Mouse (Mus musculus): ENCODE measurements around the gene Olfr1106. TPM values are rescaled to one million over a fixed set of nuclear protein-coding genes. Genes with fewer than 3 reads are reported as not detected.

Gene Olfr1106
- polyA plus RNA-seq (2016; fragmentation: Nextera tagmentation; extraction: Ambion mirVana) = not detected in 2 replicates

DNA sequence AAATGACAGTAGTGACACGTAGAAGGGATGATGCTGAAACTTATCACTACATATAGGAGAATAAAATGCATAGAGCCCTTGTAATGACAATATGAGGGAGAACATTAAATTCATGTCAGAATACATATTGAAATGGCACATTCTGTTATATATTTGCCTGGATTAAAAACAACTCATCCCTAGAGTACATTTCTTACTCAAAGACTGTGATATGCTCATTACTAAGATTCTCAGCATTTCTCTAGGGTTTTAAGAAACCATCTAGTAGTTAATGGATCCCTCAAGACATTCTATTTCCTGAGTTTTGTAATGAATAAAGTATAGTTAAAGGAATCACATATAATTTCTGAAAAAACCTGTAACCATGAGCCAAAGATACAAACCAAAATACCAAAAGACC, at the start of gene Olfr1106:
TSS of gene Olfr1106 (minus strand) at position 101 of the 400 bp plus-strand sequence.
- no peaks in the 10 kb centered on the region for H3K9me3 ChIP-seq
- H3K4me2 ChIP-seq (replicated peaks) = no peak within 1 kb of the TSS
- WGBS = 77% methylated on average over 1 of the region's 1 CpGs
- H3K4me3 ChIP-seq = no peak within 1 kb of the TSS
- no peak within 1 kb of the TSS for H3K27ac ChIP-seq
- H3K27me3 ChIP-seq = no peaks in the 10 kb centered on the region
- no peaks in the 10 kb centered on the region for H3K36me3 ChIP-seq
- ATAC-seq (ENCODE audit: insufficient number of reproducible peaks, insufficient read depth, low FRiP score, low TSS enrichment) = no peak
- no peaks in the 10 kb centered on the region for H3K4me1 ChIP-seq
- H3K9ac ChIP-seq = no peak within 1 kb of the TSS

- 72% methylated on average over 1 of the region's 1 CpGs for WGBS
- Histone ChIP-seq H3K36me3 (no peaks in the 10 kb centered on the region), H3K9me3 (no peaks in the 10 kb centered on the region), H3K4me2 (replicated peaks) (no peak within 1 kb of the TSS), H3K4me1 (no peaks in the 10 kb centered on the region), H3K9ac (no peak within 1 kb of the TSS), H3K27me3 (no peaks in the 10 kb centered on the region), H3K4me3 (no peak within 1 kb of the TSS), H3K27ac (no peak within 1 kb of the TSS)
- no peak for ATAC-seq (ENCODE audit: insufficient number of reproducible peaks, insufficient read depth, low FRiP score, low TSS enrichment)
Observed at GRCm38 (mm10) chr2:87095908-87096307, 43.8 kb upstream of the Olfr1106 start, which contains the start of gene Olfr1109. Gene Olfr1109, minus strand, starts transcription at chr2:87096008.

DNA sequence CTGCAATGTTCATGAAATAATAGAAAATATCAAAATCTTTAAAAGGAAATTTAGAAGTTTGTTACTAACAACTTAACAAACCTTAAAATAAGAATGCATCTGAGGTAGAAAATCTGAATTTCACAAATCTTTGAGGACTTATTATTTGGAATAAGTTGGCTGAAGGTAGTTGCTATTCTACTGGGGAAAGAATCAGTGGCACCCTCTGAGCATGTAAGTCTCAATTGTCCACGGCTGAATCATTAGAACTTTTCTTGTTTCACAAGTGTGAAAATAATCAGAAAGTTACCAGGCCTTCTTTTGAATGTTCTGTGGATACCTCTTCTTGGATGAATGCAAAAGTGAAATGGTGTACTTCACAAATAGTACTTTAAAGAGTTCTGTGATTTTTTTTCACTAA, 23.6 kb upstream of the Olfr1106 start, which contains the start of gene Olfr1107:
TSS of gene Olfr1107 (minus strand) at position 101 of the 400 bp plus-strand sequence.
- Histone ChIP-seq H3K9me3 (no peaks in the 10 kb centered on the region), H3K4me1 (no peaks in the 10 kb centered on the region), H3K9ac (no peak within 1 kb of the TSS), H3K4me2 (replicated peaks) (no peak within 1 kb of the TSS), H3K4me3 (no peak within 1 kb of the TSS), H3K36me3 (no peaks in the 10 kb centered on the region), H3K27me3 (no peaks in the 10 kb centered on the region), H3K27ac (no peak within 1 kb of the TSS)
- no peak for ATAC-seq (ENCODE audit: insufficient number of reproducible peaks, insufficient read depth, low FRiP score, low TSS enrichment)
- 85% methylated on average over 1 of the region's 1 CpGs for WGBS

DNA sequence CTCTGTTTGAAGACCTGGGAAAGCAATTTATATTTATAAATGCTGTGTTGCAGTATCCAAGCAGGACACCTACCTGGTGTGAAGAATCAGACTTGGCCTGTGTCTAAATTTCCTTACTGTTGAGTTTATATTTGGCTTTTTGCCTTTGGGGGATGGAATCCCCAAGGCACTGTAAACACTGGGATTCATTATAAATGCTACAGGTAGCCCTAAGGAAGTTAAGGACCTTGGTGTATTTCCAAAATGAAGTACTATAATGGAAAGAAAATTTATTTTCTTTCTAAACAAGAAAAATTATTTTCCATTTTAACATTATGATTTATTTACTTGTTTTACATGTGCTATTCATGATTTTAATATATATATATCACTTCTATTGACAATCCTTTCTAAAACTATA, 15.6 kb downstream of the Olfr1106 start, which contains the start of gene Olfr1105:
TSS of gene Olfr1105 (minus strand) at position 101 of the 400 bp plus-strand sequence.
- Histone ChIP-seq H3K9ac (no peak within 1 kb of the TSS), H3K4me2 (replicated peaks) (no peak within 1 kb of the TSS), H3K27ac (no peak within 1 kb of the TSS), H3K27me3 (no peaks in the 10 kb centered on the region), H3K4me3 (no peak within 1 kb of the TSS), H3K36me3 (no peaks in the 10 kb centered on the region), H3K9me3 (no peaks in the 10 kb centered on the region), H3K4me1 (no peaks in the 10 kb centered on the region)
- no peak for ATAC-seq (ENCODE audit: insufficient number of reproducible peaks, insufficient read depth, low FRiP score, low TSS enrichment)

GRCm38 (mm10) chr2:87026980-87027379, 25.1 kb downstream of the Olfr1106 start, which contains the start of gene Olfr1104:
Gene Olfr1104, minus strand, starts transcription at chr2:87027080.
- Histone ChIP-seq H3K4me3 (no peak within 1 kb of the TSS), H3K36me3 (no peaks in the 10 kb centered on the region), H3K4me2 (replicated peaks) (no peak within 1 kb of the TSS), H3K9ac (no peak within 1 kb of the TSS), H3K4me1 (no peaks in the 10 kb centered on the region), H3K27ac (no peak within 1 kb of the TSS), H3K27me3 (no peaks in the 10 kb centered on the region), H3K9me3 (no peaks in the 10 kb centered on the region)
- no peak for ATAC-seq (ENCODE audit: insufficient number of reproducible peaks, insufficient read depth, low FRiP score, low TSS enrichment)
- 76% methylated on average over 1 of the region's 1 CpGs for WGBS

- Histone ChIP-seq H3K4me1 (no peaks in the 10 kb centered on the region), H3K9me3 (no peaks in the 10 kb centered on the region), H3K4me3 (no peak within 1 kb of the TSS), H3K27me3 (no peaks in the 10 kb centered on the region), H3K36me3 (no peaks in the 10 kb centered on the region), H3K4me2 (replicated peaks) (no peak within 1 kb of the TSS), H3K27ac (no peak within 1 kb of the TSS), H3K9ac (no peak within 1 kb of the TSS)
- no peak for ATAC-seq (ENCODE audit: insufficient number of reproducible peaks, insufficient read depth, low FRiP score, low TSS enrichment)
Observed at GRCm38 (mm10) chr2:86998098-86998497, 54.0 kb downstream of the Olfr1106 start, which contains the start of gene Olfr1102. Gene Olfr1102, plus strand, starts transcription at chr2:86998398.

Other genes starting within 250 kb of the Olfr1106 start
- gene Olfr141, start 242.3 kb downstream of the Olfr1106 start, polyA plus RNA-seq (2016; fragmentation: Nextera tagmentation; extraction: Ambion mirVana) = not detected in 2 replicates
- not detected in 2 replicates for gene Olfr1094, start 227.6 kb downstream of the Olfr1106 start, polyA plus RNA-seq (2016; fragmentation: Nextera tagmentation; extraction: Ambion mirVana)
- not detected in 2 replicates for gene Olfr1095, start 200.6 kb downstream of the Olfr1106 start, polyA plus RNA-seq (2016; fragmentation: Nextera tagmentation; extraction: Ambion mirVana)
- not detected in 2 replicates for gene Gm13723, start 177.5 kb downstream of the Olfr1106 start, polyA plus RNA-seq (2016; fragmentation: Nextera tagmentation; extraction: Ambion mirVana)
- gene Olfr1097, start 160.1 kb downstream of the Olfr1106 start, polyA plus RNA-seq (2016; fragmentation: Nextera tagmentation; extraction: Ambion mirVana) = not detected in 2 replicates
- gene Olfr1098, start 127.7 kb downstream of the Olfr1106 start, polyA plus RNA-seq (2016; fragmentation: Nextera tagmentation; extraction: Ambion mirVana) = not detected in 2 replicates
- not detected in 2 replicates for gene Olfr1099, start 91.6 kb downstream of the Olfr1106 start, polyA plus RNA-seq (2016; fragmentation: Nextera tagmentation; extraction: Ambion mirVana)
- not detected in 2 replicates for gene Olfr1100, start 72.3 kb downstream of the Olfr1106 start, polyA plus RNA-seq (2016; fragmentation: Nextera tagmentation; extraction: Ambion mirVana)
- not detected in 2 replicates for gene Olfr1101, start 61.1 kb downstream of the Olfr1106 start, polyA plus RNA-seq (2016; fragmentation: Nextera tagmentation; extraction: Ambion mirVana)
- not detected in 2 replicates for gene Olfr1102, start 53.9 kb downstream of the Olfr1106 start, polyA plus RNA-seq (2016; fragmentation: Nextera tagmentation; extraction: Ambion mirVana)
- not detected in 2 replicates for gene Olfr1104, start 25.2 kb downstream of the Olfr1106 start, polyA plus RNA-seq (2016; fragmentation: Nextera tagmentation; extraction: Ambion mirVana)
- gene Olfr1105, start 15.7 kb downstream of the Olfr1106 start, polyA plus RNA-seq (2016; fragmentation: Nextera tagmentation; extraction: Ambion mirVana) = not detected in 2 replicates
- gene Olfr1107, start 23.5 kb upstream of the Olfr1106 start, polyA plus RNA-seq (2016; fragmentation: Nextera tagmentation; extraction: Ambion mirVana) = not detected in 2 replicates
- gene Olfr1109, start 43.7 kb upstream of the Olfr1106 start, polyA plus RNA-seq (2016; fragmentation: Nextera tagmentation; extraction: Ambion mirVana) = not detected in 2 replicates
- not detected in 2 replicates for gene Olfr259, start 62.3 kb upstream of the Olfr1106 start, polyA plus RNA-seq (2016; fragmentation: Nextera tagmentation; extraction: Ambion mirVana)
- gene Olfr1110, start 88.0 kb upstream of the Olfr1106 start, polyA plus RNA-seq (2016; fragmentation: Nextera tagmentation; extraction: Ambion mirVana) = not detected in 2 replicates
- gene Olfr1111, start 100.4 kb upstream of the Olfr1106 start, polyA plus RNA-seq (2016; fragmentation: Nextera tagmentation; extraction: Ambion mirVana) = not detected in 2 replicates
- not detected in 2 replicates for gene Olfr1112, start 135.5 kb upstream of the Olfr1106 start, polyA plus RNA-seq (2016; fragmentation: Nextera tagmentation; extraction: Ambion mirVana)
- not detected in 2 replicates for gene Olfr1113, start 156.7 kb upstream of the Olfr1106 start, polyA plus RNA-seq (2016; fragmentation: Nextera tagmentation; extraction: Ambion mirVana)
- gene Olfr1115, start 195.7 kb upstream of the Olfr1106 start, polyA plus RNA-seq (2016; fragmentation: Nextera tagmentation; extraction: Ambion mirVana) = not detected in 2 replicates
- not detected in 2 replicates for gene Olfr1116, start 215.3 kb upstream of the Olfr1106 start, polyA plus RNA-seq (2016; fragmentation: Nextera tagmentation; extraction: Ambion mirVana)

Data from embryonic facial prominence, embryonic 12.5 days (tissue).